Mouse (Mus musculus) cortical plate, adult 2 months (tissue): ENCODE data around the gene Psip1.
"Not testable (repeated sequence)": the region's sequence is repeated elsewhere in the genome, so short reads cannot be mapped to it uniquely, and the experiment has no call there.

ENCODE experiments used
- CTCF ChIP-seq: fragments of 200-500 bp; IDR thresholded peaks from 2 replicates; pipeline ENCODE4 v1.5.1; 2011; ENCODE audit warnings: mild to moderate bottlenecking, control low read depth, low read length; ENCODE audit not compliant: insufficient read depth; ENCODE audit errors: extremely low read depth
- POLR2A ChIP-seq: fragments of 200-500 bp; IDR thresholded peaks from 2 replicates; pipeline ENCODE4 v1.6.1; 2011; ENCODE audit warnings: mild to moderate bottlenecking, low read length, control low read depth; ENCODE audit not compliant: insufficient read depth; ENCODE audit errors: extremely low read depth

- not testable (repeated sequence) for TF ChIP-seq POLR2A, CTCF
Observed at GRCm38 (mm10) chr4:83497013-83497412, 10.8 kb upstream of the Psip1 start.
